Comparison of ENCODE assay signal across 20 mouse cellular contexts in the genomic region with DNA sequence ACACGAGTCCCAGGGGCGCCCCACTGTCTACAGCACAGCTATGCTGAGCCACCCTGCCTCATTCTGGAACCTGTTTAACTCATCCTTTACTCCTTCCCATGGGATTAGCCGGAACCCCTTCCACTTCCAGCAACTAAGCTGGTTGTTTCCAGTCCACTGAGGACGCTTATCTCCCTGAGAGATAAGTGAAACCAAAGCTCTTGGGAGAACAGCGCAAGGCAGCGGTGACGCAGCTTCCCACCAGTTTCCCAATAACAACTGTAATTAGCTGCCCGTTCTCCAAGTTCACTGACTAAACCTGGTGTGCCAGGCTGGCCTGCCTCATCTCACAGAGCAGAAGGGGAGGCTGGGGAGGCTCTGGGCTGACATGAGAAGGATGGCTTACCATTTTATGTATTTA. TPM values are rescaled to one million over a fixed set of nuclear protein-coding genes. Genes with fewer than 3 reads are reported as not detected.
DNase-seq lines count a peak whose midpoint lies in the region; ATAC-seq lines count a peak whose summit lies in the region.
"Had no signal": no experiment of that assay in that cellular context is flagged by ENCODE, and none has a peak within 500 bp of the region (broad histone marks: within the 10 kb centered on the region; RNA-seq: fewer than 3 reads in every experiment).

No protein-coding gene starts in this region.

- H3K9me3 ChIP-seq in heart, embryonic 15.5 days (replicated peaks): no peaks in the 10 kb centered on the region
- no peaks in the 10 kb centered on the region for H3K9me3 ChIP-seq in stomach, embryonic 14.5 days (ENCODE audit: control insufficient read depth, low read depth, low read length)
- H3K9me3 ChIP-seq: hindbrain, embryonic 15.5 days; liver, embryonic 13.5 days had no signal

- no peak overlapping the region for H3K9ac ChIP-seq in heart, embryonic 15.5 days
- no peak overlapping the region for H3K9ac ChIP-seq in stomach, embryonic 14.5 days (replicated peaks; ENCODE audit: low read depth, low read length)
- H3K9ac ChIP-seq: forebrain, postnatal 0 days; hindbrain, embryonic 15.5 days; liver, embryonic 13.5 days had no signal

- WGBS in heart, embryonic 15.5 days: 25% methylated on average over 8 of the region's 8 CpGs
- 66% methylated on average over 8 of the region's 8 CpGs for WGBS in stomach, embryonic 14.5 days

- H3K4me3 ChIP-seq in heart, embryonic 15.5 days: no peak overlapping the region
- H3K4me3 ChIP-seq in stomach, embryonic 14.5 days (ENCODE audit: low read depth, low read length): no peak overlapping the region
- H3K4me3 ChIP-seq: erythroblast, embryonic 14.5 days; hindbrain, embryonic 15.5 days; layer of hippocampus, adult 2 months; liver, embryonic 13.5 days had no signal

- H3K4me2 ChIP-seq in heart, embryonic 15.5 days: peak overlapping the region; percentile 32; the same call in 1 of the 2 replicates
- no peak overlapping the region for H3K4me2 ChIP-seq in stomach, embryonic 14.5 days (replicated peaks; ENCODE audit: low read depth, low read length)
- H3K4me2 ChIP-seq: hindbrain, embryonic 15.5 days; liver, embryonic 13.5 days; midbrain, embryonic 11.5 days had no signal

- intact Hi-C loops in left cerebral cortex, postnatal 25 days (cut with DNase I): no loop called here

- DNase-seq in adrenal gland, postnatal 10 days: peak; percentile 44
- no peak for DNase-seq in adrenal gland, postnatal 25 days
- peak; percentile 52 for DNase-seq in ovary, adult 18-20 months (ENCODE audit: low spot score)
- no peak for DNase-seq in ovary, postnatal 14 days (ENCODE audit: low spot score)
- DNase-seq in kidney, postnatal 14 days: no peak
- no peak for DNase-seq in left cerebral cortex, postnatal 25 days (ENCODE audit: low spot score in 2 of 2)
- DNase-seq: cerebellum, adult 2 months; forebrain, postnatal 0 days; gastrocnemius, postnatal 36 days; kidney, adult 8-10 months; liver, embryonic 13.5 days; lung, postnatal 14 days had no signal

- no peak overlapping the region for H3K27ac ChIP-seq in heart, embryonic 15.5 days
- H3K27ac ChIP-seq in stomach, embryonic 14.5 days (ENCODE audit: low read length): 0 out of 2 replicates have a peak overlapping the region, but pooled peaks have one; percentile 10
- H3K27ac ChIP-seq: hindbrain, embryonic 15.5 days; layer of hippocampus, adult 2 months; liver, embryonic 13.5 days had no signal

- H3K36me3 ChIP-seq in heart, embryonic 15.5 days: no peaks in the 10 kb centered on the region
- H3K36me3 ChIP-seq in stomach, embryonic 14.5 days (ENCODE audit: control insufficient read depth, insufficient read depth, low read length): no peaks in the 10 kb centered on the region
- H3K36me3 ChIP-seq: hindbrain, embryonic 15.5 days; liver, embryonic 13.5 days had no signal

- H3K27me3 ChIP-seq in heart, embryonic 15.5 days: no peaks in the 10 kb centered on the region
- no peaks in the 10 kb centered on the region for H3K27me3 ChIP-seq in stomach, embryonic 14.5 days (ENCODE audit: control insufficient read depth, insufficient read depth, low read length)
- H3K27me3 ChIP-seq: hindbrain, embryonic 15.5 days; liver, embryonic 13.5 days had no signal

- no peak for ATAC-seq in heart, embryonic 15.5 days (replicated peaks; ENCODE audit: insufficient number of reproducible peaks, insufficient read depth, low FRiP score, low read depth)
- no peak for ATAC-seq in stomach, embryonic 14.5 days (ENCODE audit: insufficient number of reproducible peaks, insufficient read depth, low FRiP score, low read depth)
- ATAC-seq: forebrain, postnatal 0 days had no signal

- H3K4me1 ChIP-seq in heart, embryonic 15.5 days (replicated peaks): peaks cover 5% of the 10 kb centered on the region; the same call in 1 of the 2 replicates
- H3K4me1 ChIP-seq in stomach, embryonic 14.5 days (ENCODE audit: control insufficient read depth, insufficient read depth, low read length): no peaks in the 10 kb centered on the region
- H3K4me1 ChIP-seq: hindbrain, embryonic 15.5 days had no signal

RNA-seq across cellular contexts. Expression of gene 4930539E08Rik, which starts 6.0 kb away (rescaled TPM):
- total RNA-seq in adrenal gland, postnatal 10 days (2021): under 1 TPM; 0.09 to 0.12 TPM
- not detected in 2 replicates for total RNA-seq in adrenal gland, postnatal 25 days (2021)
- 0.04 and 0.30 TPM in 2 replicates for polyA plus RNA-seq in heart, embryonic 15.5 days (2015; fragmentation: Nextera tagmentation; extraction: Ambion mirVana)
- polyA plus RNA-seq in stomach, embryonic 14.5 days (2014; fragmentation: Nextera tagmentation; extraction: Ambion mirVana): 0.27 and 0.36 TPM in 2 replicates
- 10 to 100 TPM in 1 of 2 experiments, 1 to 10 TPM in 1; 9.5 to 11.4 TPM for total RNA-seq in left cerebral cortex, postnatal 25 days (2021)
- total RNA-seq: gastrocnemius, postnatal 36 days had no signal
- polyA plus RNA-seq: erythroblast, embryonic 14.5 days; midbrain, embryonic 11.5 days had no signal

RNA-seq across cellular contexts. Expression of gene Pxt1, which starts 22.6 kb away (rescaled TPM):
- under 1 TPM; 0.90 to 0.91 TPM for total RNA-seq in adrenal gland, postnatal 10 days (2021)
- not detected in 2 replicates for total RNA-seq in adrenal gland, postnatal 25 days (2021)
- 0.18 TPM in 1 of 2 replicates, not detected in the other for polyA plus RNA-seq in heart, embryonic 15.5 days (2015; fragmentation: Nextera tagmentation; extraction: Ambion mirVana)
- polyA plus RNA-seq in stomach, embryonic 14.5 days (2014; fragmentation: Nextera tagmentation; extraction: Ambion mirVana): 0.39 TPM in 1 of 2 replicates, not detected in the other
- not detected for total RNA-seq in left cerebral cortex, postnatal 25 days (2021)
- total RNA-seq: forebrain, postnatal 0 days; gastrocnemius, postnatal 36 days; layer of hippocampus, adult 2 months; left cerebral cortex, adult 8-10 months had no signal
- polyA plus RNA-seq: cerebellum, adult 2 months; forebrain, postnatal 0 days; hindbrain, embryonic 15.5 days; midbrain, embryonic 11.5 days; urinary bladder, adult 2 months had no signal

RNA-seq across cellular contexts. Expression of gene Kctd20, which starts 30.7 kb away (rescaled TPM):
- total RNA-seq in adrenal gland, postnatal 10 days (2021): 10 to 100 TPM; 76.1 to 76.7 TPM
- 47.8 and 69.8 TPM in 2 replicates for total RNA-seq in adrenal gland, postnatal 25 days (2021)
- polyA plus RNA-seq in heart, embryonic 15.5 days (2015; fragmentation: Nextera tagmentation; extraction: Ambion mirVana): 51.0 and 59.3 TPM in 2 replicates
- polyA plus RNA-seq in stomach, embryonic 14.5 days (2014; fragmentation: Nextera tagmentation; extraction: Ambion mirVana): 75.9 and 78.8 TPM in 2 replicates
- total RNA-seq in left cerebral cortex, postnatal 25 days (2021): 10 to 100 TPM; 74.0 to 77.4 TPM

Comparison
In these comparisons a context has a peak if more than half of its experiments do, and no peak if none do; other contexts are left out.
1. DNase-seq: peak in adrenal gland, postnatal 10 days (single experiment) and ovary, adult 18-20 months (single experiment); none in adrenal gland, postnatal 25 days (single experiment), ovary, postnatal 14 days (single experiment), kidney, postnatal 14 days (single experiment) and left cerebral cortex, postnatal 25 days (0 of 2).
2. RNA of gene 4930539E08Rik, which starts 6.0 kb away (total RNA-seq): 9.5 to 11.4 TPM in left cerebral cortex, postnatal 25 days; 0.09 to 0.12 TPM in adrenal gland, postnatal 10 days and not detected in adrenal gland, postnatal 25 days; every median in the first group is over 4 times any median in the second.